Mouse (Mus musculus): Measurements from ENCODE around the gene B4galnt1. TPM values are rescaled to one million over a fixed set of nuclear protein-coding genes. Genes with fewer than 3 reads are reported as not detected.

B4galnt1 gene
- polyA plus RNA-seq, 1 experiment from 2014 or later, result 45.9 TPM

DNA sequence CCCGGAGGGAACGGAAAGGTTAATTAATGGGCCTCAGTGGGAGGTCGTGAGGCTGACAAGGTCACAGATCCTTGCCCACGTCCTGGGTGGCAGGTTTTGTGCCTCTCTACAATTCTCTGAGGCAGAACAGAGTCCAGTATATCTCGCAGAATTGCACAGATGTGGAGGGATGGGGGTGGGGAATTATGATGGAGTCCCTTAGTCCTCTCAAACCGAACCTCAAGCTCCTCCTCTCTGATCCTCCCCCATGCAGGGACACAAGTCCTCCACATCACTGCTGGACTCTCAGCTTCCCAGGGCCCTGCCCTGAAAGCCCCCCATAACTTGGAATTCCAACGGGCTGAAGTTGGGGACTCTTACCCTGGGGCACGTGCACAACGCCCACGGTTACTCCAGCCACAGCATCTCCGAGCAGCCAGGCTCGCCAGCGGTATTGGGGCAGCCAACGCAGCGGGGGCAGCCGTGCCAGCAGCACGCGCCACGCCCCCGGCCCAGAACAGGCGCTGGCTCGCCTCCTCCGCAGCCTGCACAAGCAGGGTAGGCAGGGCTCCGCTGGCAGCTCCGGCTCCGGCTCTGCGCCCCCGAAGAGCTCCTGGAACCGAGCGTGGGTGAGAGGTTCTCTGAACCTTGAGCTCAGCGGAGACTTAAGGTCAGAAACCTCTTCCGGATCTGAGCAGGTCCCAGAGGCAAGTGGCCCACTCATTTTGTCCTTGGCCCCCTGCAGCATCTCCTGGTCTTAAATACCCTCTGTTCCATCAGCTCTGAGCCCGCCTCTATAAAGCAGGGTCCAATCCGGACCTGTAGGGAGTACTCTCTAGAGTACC is 15.1 kb downstream of the B4galnt1 start, which contains the start of gene Slc26a10:
Gene Slc26a10 (minus strand): TSS at position 775 of the 824 bp plus-strand sequence.
- DNase-seq (ENCODE audit: low spot score) (no peak), ATAC-seq (ENCODE audit: low FRiP score, low TSS enrichment) (no peak)
- Histone ChIP-seq H3K9ac (ENCODE audit: low read length) (no peak within 1 kb of the TSS), H3K27me3 (ENCODE audit: control insufficient read depth, insufficient read depth, low read length) (no peaks in the 10 kb centered on the region; the same call in 1 of the 2 replicates), H3K27ac (replicated peaks) (no peak within 1 kb of the TSS), H3K9me3 (ENCODE audit: control insufficient read depth, low read length) (no peaks in the 10 kb centered on the region), H3K4me2 (replicated peaks; ENCODE audit: low read depth) (peak within 1 kb of the TSS; percentile 36), H3K36me3 (ENCODE audit: control insufficient read depth, insufficient read depth, low read length) (peaks cover 6% of the 10 kb centered on the region; the same call in 1 of the 2 replicates), H3K4me3 (ENCODE audit: low read depth, low read length) (0 out of 2 replicates have a peak within 1 kb of the TSS, but pooled peaks have one; percentile 2), H3K4me1 (replicated peaks; ENCODE audit: control insufficient read depth, insufficient read depth) (peaks cover 4% of the 10 kb centered on the region; the same call in 1 of the 2 replicates)
- 6% methylated on average over 30 of the region's 34 CpGs for WGBS
- no peak for TF ChIP-seq EP300 (optimal IDR thresholded peaks at IDR 0.05)
- TF ChIP-seq CTCF (IDR thresholded peaks at IDR 0.05; ENCODE audit: low read depth), result no peak

DNA sequence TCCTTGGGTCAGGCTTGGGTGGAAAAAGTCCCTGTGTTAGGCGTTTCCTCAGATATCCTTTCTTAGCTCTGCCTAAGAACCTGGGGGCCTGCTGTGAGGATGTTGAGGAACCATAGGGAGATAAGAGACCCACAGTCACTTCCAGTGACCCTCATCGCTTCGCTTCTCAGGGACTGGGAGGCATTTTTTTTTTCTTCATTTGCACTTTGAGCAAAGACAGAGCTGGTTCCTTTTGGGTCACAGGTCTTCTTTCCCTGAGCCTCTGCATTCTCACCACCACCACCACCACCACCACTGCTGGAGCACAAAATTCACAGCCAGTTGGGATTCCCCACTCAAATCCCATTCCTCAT is 15.6 kb downstream of the B4galnt1 start:
- H3K9me3 ChIP-seq (ENCODE audit: control insufficient read depth, low read length), result no peaks in the 10 kb centered on the region

DNA sequence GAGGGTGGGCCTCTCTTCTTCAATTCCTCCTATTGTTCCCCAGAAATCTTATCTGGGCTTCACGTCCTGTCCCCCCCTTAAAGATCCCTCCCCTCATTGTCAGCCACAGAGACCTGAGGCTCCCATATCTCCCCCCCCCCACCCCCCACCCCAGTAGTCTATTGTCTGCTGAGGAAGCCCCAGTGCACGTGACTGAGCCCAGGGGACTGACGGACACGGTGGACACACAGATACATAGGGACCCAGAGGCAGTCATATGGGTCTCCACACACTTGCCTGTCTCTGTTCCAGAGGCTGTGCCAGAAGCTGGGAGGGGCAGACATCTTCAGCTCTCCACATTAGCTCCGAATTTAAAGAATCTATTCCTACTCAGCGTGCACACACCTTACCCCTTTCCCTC is 16.5 kb downstream of the B4galnt1 start:
- Histone ChIP-seq H3K36me3 (ENCODE audit: control insufficient read depth, insufficient read depth, low read length) (peaks cover 6% of the 10 kb centered on the region; the same call in 1 of the 2 replicates), H3K27ac (replicated peaks) (no peak overlapping the region), H3K27me3 (ENCODE audit: control insufficient read depth, insufficient read depth, low read length) (no peaks in the 10 kb centered on the region; the same call in 1 of the 2 replicates), H3K4me1 (replicated peaks; ENCODE audit: control insufficient read depth, insufficient read depth) (peaks cover 4% of the 10 kb centered on the region; the same call in 1 of the 2 replicates), H3K4me2 (replicated peaks; ENCODE audit: low read depth) (no peak overlapping the region), H3K9ac (ENCODE audit: low read length) (no peak overlapping the region), H3K4me3 (ENCODE audit: low read depth, low read length) (no peak overlapping the region), H3K9me3 (ENCODE audit: control insufficient read depth, low read length) (no peaks in the 10 kb centered on the region)
- DNase-seq (ENCODE audit: low spot score), result no peak
- TF ChIP-seq CTCF (IDR thresholded peaks at IDR 0.05; ENCODE audit: low read depth), result no peak
- TF ChIP-seq EP300 (optimal IDR thresholded peaks at IDR 0.05), result no peak
- no peak for ATAC-seq (ENCODE audit: low FRiP score, low TSS enrichment)
- 64% methylated on average over 6 of the region's 6 CpGs for WGBS

More for the DNA sequence above, 15.6 kb downstream of the B4galnt1 start:
- no peak for ATAC-seq (ENCODE audit: low FRiP score, low TSS enrichment)
- H3K4me1 ChIP-seq (replicated peaks; ENCODE audit: control insufficient read depth, insufficient read depth), result peaks cover 4% of the 10 kb centered on the region; the same call in 1 of the 2 replicates
- no peak overlapping the region for H3K4me3 ChIP-seq (ENCODE audit: low read depth, low read length)
- WGBS, result 22% methylated on average over 3 of the region's 3 CpGs
- TF ChIP-seq EP300 (optimal IDR thresholded peaks at IDR 0.05), result no peak
- no peak for TF ChIP-seq CTCF (IDR thresholded peaks at IDR 0.05; ENCODE audit: low read depth)
- H3K27ac ChIP-seq (replicated peaks), result no peak overlapping the region
- H3K4me2 ChIP-seq (replicated peaks; ENCODE audit: low read depth), result no peak overlapping the region; the same call in 1 of the 2 replicates
- no peaks in the 10 kb centered on the region; the same call in 1 of the 2 replicates for H3K27me3 ChIP-seq (ENCODE audit: control insufficient read depth, insufficient read depth, low read length)
- H3K9ac ChIP-seq (ENCODE audit: low read length), result no peak overlapping the region
- peaks cover 6% of the 10 kb centered on the region; the same call in 1 of the 2 replicates for H3K36me3 ChIP-seq (ENCODE audit: control insufficient read depth, insufficient read depth, low read length)
- DNase-seq (ENCODE audit: low spot score), result no peak

- Histone ChIP-seq H3K4me1 (replicated peaks; ENCODE audit: control insufficient read depth, insufficient read depth) (peaks cover 4% of the 10 kb centered on the region; the same call in 1 of the 2 replicates), H3K9ac (ENCODE audit: low read length) (no peak overlapping the region), H3K27me3 (ENCODE audit: control insufficient read depth, insufficient read depth, low read length) (no peaks in the 10 kb centered on the region; the same call in 1 of the 2 replicates), H3K9me3 (ENCODE audit: control insufficient read depth, low read length) (no peaks in the 10 kb centered on the region), H3K4me3 (ENCODE audit: low read depth, low read length) (no peak overlapping the region), H3K36me3 (ENCODE audit: control insufficient read depth, insufficient read depth, low read length) (peaks cover 6% of the 10 kb centered on the region; the same call in 1 of the 2 replicates), H3K4me2 (replicated peaks; ENCODE audit: low read depth) (no peak overlapping the region), H3K27ac (replicated peaks) (no peak overlapping the region)
- TF ChIP-seq CTCF (IDR thresholded peaks at IDR 0.05; ENCODE audit: low read depth) (no peak), EP300 (optimal IDR thresholded peaks at IDR 0.05) (no peak)
- DNase-seq (ENCODE audit: low spot score), result no peak
- 88% methylated on average over 4 of the region's 4 CpGs for WGBS
- ATAC-seq (ENCODE audit: low FRiP score, low TSS enrichment), result no peak
Measured at GRCm38 (mm10) chr10:127182624-127183023, 17.6 kb downstream of the B4galnt1 start.

GRCm38 (mm10) chr10:127183759-127184158 is 18.7 kb downstream of the B4galnt1 start:
- H3K4me3 ChIP-seq (ENCODE audit: low read depth, low read length), result no peak overlapping the region
- ATAC-seq (ENCODE audit: low FRiP score, low TSS enrichment) (no peak), DNase-seq (ENCODE audit: low spot score) (no peak)
- no peaks in the 10 kb centered on the region; the same call in 1 of the 2 replicates for H3K27me3 ChIP-seq (ENCODE audit: control insufficient read depth, insufficient read depth, low read length)
- no peaks in the 10 kb centered on the region for H3K9me3 ChIP-seq (ENCODE audit: control insufficient read depth, low read length)
- H3K4me1 ChIP-seq (replicated peaks; ENCODE audit: control insufficient read depth, insufficient read depth), result no peaks in the 10 kb centered on the region
- H3K9ac ChIP-seq (ENCODE audit: low read length), result no peak overlapping the region
- TF ChIP-seq EP300 (optimal IDR thresholded peaks at IDR 0.05), result no peak
- TF ChIP-seq CTCF (IDR thresholded peaks at IDR 0.05; ENCODE audit: low read depth), result no peak
- peaks cover 6% of the 10 kb centered on the region; the same call in 1 of the 2 replicates for H3K36me3 ChIP-seq (ENCODE audit: control insufficient read depth, insufficient read depth, low read length)
- 24% methylated on average over 20 of the region's 20 CpGs for WGBS
- H3K27ac ChIP-seq (replicated peaks), result no peak overlapping the region
- H3K4me2 ChIP-seq (replicated peaks; ENCODE audit: low read depth), result 0 out of 2 replicates have a peak overlapping the region, but pooled peaks have one; percentile 20

Measured in stomach, postnatal 0 days (tissue).